Mouse (Mus musculus) cortical plate, adult 2 months (tissue): ENCODE data around the gene Casp3. TPM values are rescaled to one million over a fixed set of nuclear protein-coding genes. Genes with fewer than 3 reads are reported as not detected.

Experiments
- H3K27ac ChIP-seq: fragments of 200-500 bp; 2 replicates; pipeline ENCODE4 v1.5.1; 2012; ENCODE audit warnings: low read length, control low read depth, inconsistent platforms; ENCODE audit not compliant: insufficient read depth
- H3K4me1 ChIP-seq: fragments of 200-500 bp; 2 replicates; pipeline ENCODE4 v1.6.1; 2011; ENCODE audit warnings: low read length; ENCODE audit not compliant: control insufficient read depth, insufficient read depth
- H3K4me3 ChIP-seq: fragments of 200-500 bp; 2 replicates; pipeline ENCODE4 v1.5.1; 2011; ENCODE audit warnings: mild to moderate bottlenecking, low read length, control low read depth; ENCODE audit not compliant: insufficient read depth
- CTCF ChIP-seq: fragments of 200-500 bp; IDR thresholded peaks from 2 replicates; pipeline ENCODE4 v1.5.1; 2011; ENCODE audit warnings: mild to moderate bottlenecking, control low read depth, low read length; ENCODE audit not compliant: insufficient read depth; ENCODE audit errors: extremely low read depth
- POLR2A ChIP-seq: fragments of 200-500 bp; IDR thresholded peaks from 2 replicates; pipeline ENCODE4 v1.6.1; 2011; ENCODE audit warnings: mild to moderate bottlenecking, low read length, control low read depth; ENCODE audit not compliant: insufficient read depth; ENCODE audit errors: extremely low read depth
- polyA plus RNA-seq: library from polyadenylated mRNA; depleted of rRNA; stranded (reverse); fragments of >200 nt; gene quantifications from 2 replicates; pipeline ENCODE4 v1.2.3, GENCODE M21; 2012

Gene Casp3
- polyA plus RNA-seq, 1 experiment = 11.6 TPM

DNA sequence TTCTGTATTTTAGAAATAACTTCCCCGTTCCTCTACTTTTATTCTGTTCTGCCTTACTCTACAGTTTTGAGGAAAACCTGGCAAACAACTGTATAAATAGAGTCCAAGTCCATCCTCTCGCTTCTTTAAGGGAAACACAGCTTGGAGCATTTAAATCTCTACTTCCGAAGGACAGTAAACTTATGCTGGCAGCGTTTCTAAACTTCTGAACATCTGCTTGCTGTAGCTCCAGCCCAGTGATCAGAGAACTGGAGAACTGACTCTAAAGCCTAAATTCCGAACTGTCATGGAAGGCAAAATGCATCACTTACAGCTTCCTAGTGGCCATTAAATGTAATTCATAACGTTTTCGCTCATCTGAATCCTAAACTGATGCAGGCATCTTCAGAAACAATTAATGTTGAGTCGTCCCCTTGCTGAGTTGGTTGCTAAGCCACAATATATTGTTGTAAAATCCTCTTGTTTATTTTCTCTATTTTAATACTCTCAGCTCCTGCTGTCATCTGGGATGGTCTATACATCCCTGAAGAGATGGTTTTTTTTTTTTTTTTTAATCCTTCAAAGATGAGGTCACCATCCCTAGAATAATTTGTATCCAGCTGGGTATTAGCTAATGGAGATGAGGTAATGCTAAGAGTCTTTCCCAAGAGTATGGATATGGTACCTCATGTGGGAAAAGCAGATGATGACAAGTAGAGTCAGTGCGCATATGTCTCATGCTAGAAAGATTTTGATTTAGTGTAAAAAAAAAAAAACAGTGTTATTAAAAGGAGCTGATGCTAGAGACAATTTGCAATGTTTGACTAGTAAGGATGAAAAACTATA lies 5.6 kb downstream of the Casp3 start:
- TF ChIP-seq POLR2A (no peak), CTCF (no peak)

GRCm38 (mm10) chr8:46625166-46625565 lies 8.1 kb downstream of the Casp3 start:
- Histone ChIP-seq H3K27ac (no peak overlapping the region), H3K4me3 (no peak overlapping the region), H3K4me1 (no peaks in the 10 kb centered on the region)
- TF ChIP-seq CTCF = no peak
- no peak for TF ChIP-seq POLR2A

More for the DNA sequence above, 5.6 kb downstream of the Casp3 start:
- Histone ChIP-seq H3K4me3 (no peak overlapping the region), H3K4me1 (no peaks in the 10 kb centered on the region), H3K27ac (no peak overlapping the region)

DNA sequence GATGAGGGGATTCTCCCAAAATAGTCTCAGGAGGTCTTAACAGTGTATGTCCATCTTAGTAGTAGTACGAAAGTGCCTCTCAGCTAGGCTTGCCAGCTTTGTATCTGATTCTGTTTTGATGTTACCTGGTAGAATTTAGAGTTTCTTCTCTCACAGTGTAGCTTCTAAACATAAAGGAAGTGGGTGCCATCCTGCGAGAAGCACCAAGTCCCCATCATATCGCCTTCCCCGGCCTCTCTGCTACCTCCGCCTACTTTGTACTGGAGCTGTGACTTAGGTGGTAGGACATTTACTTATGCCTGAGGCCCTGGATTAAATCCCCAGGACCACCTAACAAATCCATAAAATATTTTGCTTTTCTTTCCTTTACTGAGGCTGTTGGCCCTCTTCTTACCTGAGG lies 9.6 kb downstream of the Casp3 start:
- Histone ChIP-seq H3K4me3 (no peak overlapping the region), H3K27ac (no peak overlapping the region), H3K4me1 (no peaks in the 10 kb centered on the region)
- TF ChIP-seq CTCF (no peak), POLR2A (no peak)

DNA sequence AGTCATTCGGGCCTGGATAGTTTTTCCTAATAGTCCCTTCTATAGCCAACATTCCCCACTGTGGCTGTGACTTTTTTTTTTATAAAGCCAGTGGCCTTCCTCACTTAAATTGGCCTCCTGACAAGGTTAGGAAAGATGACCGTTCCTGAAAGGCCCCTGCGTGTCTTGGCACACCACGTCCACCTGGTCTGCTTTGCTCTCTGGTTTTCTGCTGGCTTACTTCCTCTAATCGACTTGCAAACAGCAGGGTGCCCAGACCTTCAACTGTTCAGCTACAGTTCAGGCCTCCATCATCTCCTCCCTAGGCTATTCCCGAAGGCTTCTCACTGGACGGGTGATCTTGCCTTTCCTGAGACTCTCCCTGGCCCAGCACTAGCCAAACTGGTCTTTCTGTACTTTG lies 10.8 kb downstream of the Casp3 start:
- no peak overlapping the region for H3K4me3 ChIP-seq
- H3K4me1 ChIP-seq = no peaks in the 10 kb centered on the region
- no peak overlapping the region for H3K27ac ChIP-seq
- TF ChIP-seq POLR2A = no peak
- TF ChIP-seq CTCF = no peak

DNA sequence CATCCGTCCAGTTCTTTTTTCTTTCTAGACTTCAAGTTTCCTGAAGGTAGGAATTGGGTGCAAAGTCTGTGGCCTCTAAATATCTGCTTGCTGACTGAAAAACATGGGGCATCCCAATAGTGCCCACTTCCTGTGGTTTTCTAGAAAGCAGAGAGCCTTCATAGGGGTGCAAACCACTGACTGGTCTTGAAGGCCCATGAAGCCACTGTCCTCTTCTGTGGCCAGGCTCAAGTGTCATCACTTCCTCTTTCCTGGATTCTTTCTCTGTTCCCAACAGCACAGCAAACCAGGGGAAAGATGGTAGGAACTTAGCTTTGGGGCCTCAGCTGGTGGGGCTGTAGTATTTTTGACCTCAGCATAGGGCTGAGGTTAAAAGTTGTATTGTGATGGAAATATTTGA lies 11.6 kb downstream of the Casp3 start:
- Histone ChIP-seq H3K27ac (no peak overlapping the region), H3K4me1 (no peaks in the 10 kb centered on the region), H3K4me3 (no peak overlapping the region)
- TF ChIP-seq CTCF (no peak), POLR2A (no peak)

GRCm38 (mm10) chr8:46630422-46630821 lies 13.3 kb downstream of the Casp3 start:
- no peaks in the 10 kb centered on the region for H3K4me1 ChIP-seq
- no peak overlapping the region for H3K27ac ChIP-seq
- H3K4me3 ChIP-seq = no peak overlapping the region
- TF ChIP-seq POLR2A = no peak
- no peak for TF ChIP-seq CTCF

GRCm38 (mm10) chr8:46630932-46631331 lies 13.8 kb downstream of the Casp3 start:
- Histone ChIP-seq H3K4me3 (no peak overlapping the region), H3K27ac (no peak overlapping the region), H3K4me1 (no peaks in the 10 kb centered on the region)
- TF ChIP-seq POLR2A (no peak), CTCF (no peak)

DNA sequence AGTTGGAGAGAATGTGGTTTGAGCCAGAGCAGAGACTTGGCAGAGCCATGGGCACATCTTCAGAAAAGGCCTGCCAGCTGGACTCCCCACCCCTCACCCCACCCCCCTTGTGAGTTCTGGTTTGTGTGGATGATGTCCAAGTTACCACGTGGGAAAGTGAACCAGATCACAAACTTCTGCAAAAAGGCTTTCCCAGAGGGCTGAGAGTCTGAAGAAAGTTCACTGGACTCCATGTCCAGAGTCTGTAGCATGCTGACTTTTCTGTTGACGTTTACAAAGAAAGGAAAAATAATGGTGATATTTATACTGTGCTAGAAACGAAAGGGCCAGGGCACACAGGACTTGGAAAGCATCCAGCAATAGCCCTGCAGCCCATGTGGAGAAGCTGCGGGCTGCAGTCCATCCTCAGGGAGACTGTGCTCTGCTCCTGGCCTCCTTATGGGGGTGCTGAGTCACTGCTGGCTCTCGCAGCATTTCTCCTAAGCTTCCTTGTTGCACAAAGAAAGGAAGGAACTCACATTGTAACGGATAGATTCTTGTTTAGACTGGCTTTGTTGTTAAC lies 22.0 kb downstream of the Casp3 start:
- Histone ChIP-seq H3K4me3 (no peak overlapping the region), H3K4me1 (no peaks in the 10 kb centered on the region; the same call in 1 of the 2 replicates), H3K27ac (no peak overlapping the region)
- no peak for TF ChIP-seq CTCF
- TF ChIP-seq POLR2A = no peak

DNA sequence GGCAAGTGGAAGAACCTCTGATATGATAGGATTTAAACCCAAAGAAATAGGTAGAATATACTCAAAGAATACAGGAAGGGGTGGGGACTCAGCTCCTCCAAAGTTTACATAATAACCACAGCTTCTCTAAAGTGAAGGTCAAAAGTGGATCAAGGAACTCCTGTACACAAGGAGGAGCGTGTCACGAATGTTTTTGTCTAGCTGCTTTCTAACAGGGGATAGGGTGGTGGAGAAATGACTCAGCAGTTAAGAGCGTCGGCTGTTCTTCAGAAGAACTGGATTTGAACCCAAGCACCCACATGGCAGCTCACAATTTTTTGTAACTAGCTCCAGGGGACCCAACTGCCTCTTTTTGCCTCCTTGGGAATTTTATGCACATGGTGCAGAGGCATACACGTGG lies 22.8 kb downstream of the Casp3 start:
- no peak overlapping the region for H3K27ac ChIP-seq
- H3K4me3 ChIP-seq = no peak overlapping the region
- TF ChIP-seq POLR2A (no peak), CTCF (no peak)
- no peaks in the 10 kb centered on the region; the same call in 1 of the 2 replicates for H3K4me1 ChIP-seq

DNA sequence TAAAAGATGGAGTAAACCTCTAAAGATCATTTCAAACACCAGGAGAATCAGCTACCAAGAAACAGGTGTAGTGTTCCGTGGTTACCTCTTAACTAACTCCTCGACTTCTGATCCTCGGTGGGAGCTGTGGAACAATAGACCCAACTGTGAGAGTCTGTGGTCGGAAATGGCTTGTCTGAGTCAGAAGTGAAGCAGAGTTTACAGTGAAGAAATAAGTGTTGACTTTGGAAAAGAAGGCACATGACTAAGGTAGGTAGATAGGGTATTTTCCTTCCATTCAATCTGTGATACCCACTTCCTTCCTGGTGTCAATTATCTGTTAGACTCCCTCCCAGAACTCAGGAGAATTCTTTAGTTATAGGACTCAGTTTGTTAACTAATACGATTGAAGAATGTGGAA lies 24.2 kb downstream of the Casp3 start:
- H3K4me3 ChIP-seq = no peak overlapping the region
- no peaks in the 10 kb centered on the region; the same call in 1 of the 2 replicates for H3K4me1 ChIP-seq
- TF ChIP-seq CTCF (no peak), POLR2A (no peak)
- no peak overlapping the region for H3K27ac ChIP-seq

DNA sequence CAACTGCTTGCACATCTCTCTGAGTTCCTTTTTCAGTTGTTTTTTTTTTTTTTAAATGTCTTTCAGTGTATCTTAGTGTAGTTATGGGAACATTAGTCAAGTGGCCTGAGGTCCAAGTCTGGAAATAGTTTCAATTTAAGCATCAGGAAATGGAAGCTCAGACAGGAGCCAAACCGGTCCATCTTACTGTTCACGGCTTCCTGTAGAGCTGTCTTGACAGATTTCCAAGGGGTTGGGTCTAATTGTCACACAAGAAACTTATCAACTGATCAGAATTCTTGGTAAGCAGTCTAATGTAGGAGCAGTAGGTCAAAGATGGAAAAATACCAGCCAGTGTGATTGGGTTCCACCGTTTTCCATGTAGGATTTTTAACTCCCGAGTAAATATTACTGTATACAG lies 31.3 kb downstream of the Casp3 start:
- H3K4me3 ChIP-seq = no peak overlapping the region
- no peak overlapping the region for H3K27ac ChIP-seq
- no peaks in the 10 kb centered on the region for H3K4me1 ChIP-seq
- no peak for TF ChIP-seq POLR2A
- TF ChIP-seq CTCF = no peak
